Mouse (Mus musculus) megakaryocyte-erythroid progenitor cell, adult 5 weeks (primary cell): ENCODE results near the gene Spata31d1a. TPM values are rescaled to one million over a fixed set of nuclear protein-coding genes. Genes with fewer than 3 reads are reported as not detected.

Experiments
- polyA plus RNA-seq: library from polyadenylated mRNA; stranded (reverse); fragments of >175 nt; gene quantifications from 2 replicates; pipeline ENCODE4 v1.2.3, GENCODE M21; 2012

Gene Spata31d1a
- polyA plus RNA-seq, result 0.03 TPM in 1 of 2 replicates, not detected in the other

DNA sequence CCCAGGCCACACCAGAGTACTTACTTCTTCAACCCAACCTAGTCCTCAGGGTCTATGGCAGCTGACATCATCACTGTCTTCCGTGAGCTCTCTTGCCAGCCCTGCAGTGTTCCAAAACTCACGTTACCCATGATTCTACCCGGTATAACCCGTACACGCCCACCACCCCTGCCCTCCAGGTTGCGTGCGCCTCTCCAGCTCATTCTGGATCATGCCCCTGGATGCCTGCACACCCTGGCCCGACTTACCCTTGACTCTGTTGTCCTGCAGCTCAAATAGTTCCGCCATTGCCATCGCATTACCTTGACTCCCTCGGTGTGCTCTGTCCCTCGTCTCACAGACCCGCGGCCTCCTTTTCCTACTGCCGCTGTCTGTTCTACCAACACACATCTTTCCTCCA is at the start of gene Spata31d1a:
TSS of gene Spata31d1a (minus strand) at position 101 of the 400 bp plus-strand sequence.

DNA sequence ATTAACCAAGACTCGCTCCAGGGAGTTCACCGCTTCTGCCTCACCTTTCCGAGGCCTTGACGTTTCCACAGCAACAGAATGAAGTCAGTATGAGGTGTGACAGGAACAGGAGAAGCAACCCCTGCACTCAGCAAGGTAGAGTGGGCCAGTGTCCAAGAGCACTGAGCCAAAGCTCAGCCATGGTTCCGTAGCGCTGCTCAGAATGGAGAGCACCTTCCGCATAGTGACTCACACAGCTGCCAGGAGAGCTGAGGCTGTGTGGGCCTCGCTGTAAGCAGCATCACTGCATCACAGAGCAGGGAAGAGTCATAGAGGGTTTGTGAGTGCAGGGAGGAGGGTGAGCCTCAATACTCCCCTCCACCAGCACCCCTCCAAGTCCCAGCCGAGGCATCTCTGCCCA is 36.6 kb upstream of the Spata31d1a start, which contains the start of gene 1700014D04Rik:
TSS of gene 1700014D04Rik (minus strand) at position 42 of the 400 bp plus-strand sequence.

DNA sequence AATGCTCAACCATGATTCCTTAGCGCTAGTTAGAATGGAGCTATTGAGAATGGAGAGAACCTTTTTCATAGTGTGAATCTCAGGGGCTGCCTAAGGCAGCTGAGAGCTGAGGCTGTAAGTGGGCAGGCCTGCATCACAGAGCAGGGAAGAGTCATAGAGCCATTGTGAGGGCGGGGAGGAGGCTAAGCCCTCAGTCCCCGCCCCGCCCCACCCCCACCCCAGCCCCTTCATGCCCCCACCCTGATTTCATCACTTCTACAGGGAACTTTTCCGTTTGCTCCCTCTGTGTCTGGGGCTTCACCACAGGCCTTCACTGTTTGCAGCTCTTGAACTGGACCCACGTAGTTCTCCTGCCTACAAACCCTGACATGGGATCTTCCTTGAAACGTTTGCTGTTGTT is 21.5 kb upstream of the Spata31d1a start, which contains the start of gene Spata31d1d:
TSS of gene Spata31d1d (minus strand) at position 101 of the 400 bp plus-strand sequence.

DNA sequence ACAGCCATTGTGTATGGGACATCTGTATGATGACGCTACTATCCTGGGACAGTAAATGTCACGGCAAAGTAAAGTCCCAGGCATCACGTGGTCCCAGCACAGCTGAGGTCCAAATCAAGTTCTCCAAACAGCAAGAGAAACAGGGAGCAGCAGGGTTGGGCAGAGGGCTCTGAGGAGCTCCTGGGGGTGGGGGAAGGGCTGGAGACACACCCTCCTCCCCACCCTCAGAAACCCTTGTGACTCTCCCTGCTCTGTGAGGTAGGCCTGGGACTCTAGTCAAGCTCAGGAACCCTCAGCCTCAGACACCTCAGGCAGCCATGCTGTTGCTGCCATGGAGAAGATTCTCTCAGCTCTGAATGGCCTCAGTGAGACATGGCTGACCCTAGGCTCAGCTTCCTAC is 1.9 kb upstream of the Spata31d1a start, which contains the start of gene Spata31d1b:
TSS of gene Spata31d1b (plus strand) at position 301 of the 400 bp plus-strand sequence.

DNA sequence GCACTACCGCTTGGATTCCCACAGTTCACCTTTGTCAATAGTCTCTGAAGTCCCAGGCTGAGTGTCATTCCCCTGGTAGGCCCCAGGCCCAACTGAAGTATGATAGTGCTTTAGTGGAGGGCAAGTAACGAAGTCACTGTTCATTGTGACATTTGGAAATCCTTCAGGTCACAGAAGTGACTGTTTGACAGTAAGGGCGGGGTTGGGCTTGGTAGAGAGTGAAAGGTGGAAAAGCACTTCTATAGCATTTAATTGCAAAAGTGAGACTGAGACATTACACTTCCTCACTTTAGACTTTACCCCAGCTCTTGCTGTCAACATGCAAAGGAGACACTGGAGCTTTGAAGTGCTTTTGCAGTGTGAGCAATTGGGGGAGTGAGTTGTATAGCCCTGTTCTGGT is 16.1 kb downstream of the Spata31d1a start, which contains the start of gene 4921517D22Rik:
TSS of gene 4921517D22Rik (minus strand) at position 101 of the 400 bp plus-strand sequence.

DNA sequence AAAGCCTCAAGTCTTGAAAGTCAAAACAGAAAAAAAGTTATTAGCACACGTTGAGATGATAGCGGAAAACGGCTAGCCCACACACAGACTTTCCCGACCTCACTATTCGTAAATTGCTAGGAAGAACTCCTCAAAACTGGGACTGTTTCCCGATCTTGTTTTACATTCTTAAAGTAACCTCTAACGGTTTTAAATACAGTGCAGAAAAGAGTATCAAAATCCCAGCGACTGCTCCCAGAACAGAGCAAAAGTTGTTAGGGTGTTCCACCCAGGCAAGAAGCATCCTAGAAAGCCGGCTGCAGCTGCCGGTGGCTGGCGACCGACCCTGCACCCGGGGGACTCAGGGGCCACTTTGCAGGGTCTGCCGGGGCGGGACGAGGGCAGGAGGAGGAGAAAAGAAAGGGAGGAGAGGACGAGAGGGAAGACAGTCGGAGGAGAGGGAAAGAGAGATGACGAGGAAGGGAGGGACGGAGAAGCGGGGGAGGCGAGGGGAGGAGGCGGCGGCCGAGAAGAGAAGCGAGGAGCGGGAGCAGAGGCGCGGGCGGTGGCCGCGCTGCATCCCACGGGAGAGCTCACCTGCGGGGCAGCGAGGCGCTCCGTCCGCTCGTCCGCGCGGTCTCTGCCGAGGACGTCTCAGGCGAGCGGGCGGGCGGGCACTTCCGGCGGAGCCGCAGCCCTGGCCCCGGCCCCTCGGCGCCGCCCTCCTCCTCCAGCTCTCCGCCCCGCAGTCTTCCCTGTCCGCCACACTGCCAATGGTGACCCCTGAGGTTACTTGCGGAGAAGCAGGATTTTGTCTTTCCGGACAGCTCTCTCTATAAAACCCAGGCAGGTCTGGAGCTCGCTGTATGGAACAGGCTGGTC is 34.7 kb downstream of the Spata31d1a start, which contains the start of gene Golm1:
TSS of gene Golm1 (minus strand) at position 661 of the 861 bp plus-strand sequence.

Other genes starting within 250 kb of the Spata31d1a start
- gene Agtpbp1, start 125.1 kb downstream of the Spata31d1a start, polyA plus RNA-seq, result 4.1 and 4.8 TPM in 2 replicates
- 4.7 and 6.1 TPM in 2 replicates for gene Naa35, start 125.1 kb downstream of the Spata31d1a start, polyA plus RNA-seq
- gene Golm1, start 34.5 kb downstream of the Spata31d1a start, polyA plus RNA-seq, result 6.5 and 10.1 TPM in 2 replicates
- not detected in 2 replicates for gene 4921517D22Rik, start 16.2 kb downstream of the Spata31d1a start, polyA plus RNA-seq
- not detected in 2 replicates for gene Spata31d1b, start 2.0 kb upstream of the Spata31d1a start, polyA plus RNA-seq
- gene Spata31d1d, start 21.4 kb upstream of the Spata31d1a start, polyA plus RNA-seq, result 0.05 and 0.09 TPM in 2 replicates
- 0.05 and 0.16 TPM in 2 replicates for gene 1700014D04Rik, start 36.4 kb upstream of the Spata31d1a start, polyA plus RNA-seq
- 67.3 and 70.4 TPM in 2 replicates for gene Isca1, start 59.5 kb upstream of the Spata31d1a start, polyA plus RNA-seq
- 52.3 and 96.1 TPM in 2 replicates for gene Gm49354, start 71.9 kb upstream of the Spata31d1a start, polyA plus RNA-seq
- 65.8 and 88.8 TPM in 2 replicates for gene Tut7, start 112.8 kb upstream of the Spata31d1a start, polyA plus RNA-seq